Mouse (Mus musculus) CD4-positive, CD25-positive, alpha-beta regulatory T cell, adult 4 months (primary cell): ENCODE measurements around the gene Gtpbp8. TPM values are rescaled to one million over a fixed set of nuclear protein-coding genes. Genes with fewer than 3 reads are reported as not detected.

ENCODE experiments used
- ATAC-seq: one replicate; pipeline ENCODE4 v1.8.0; 2017
- polyA plus RNA-seq, 2 experiments: library from polyadenylated mRNA; unstranded; fragments of 100-300 nt; shearing (Covaris generic); gene quantifications; one replicate each; pipeline ENCODE4 v1.2.1; 2017

Gene Gtpbp8
- polyA plus RNA-seq, 2 experiments from 2014 or later: 36.4 to 41.7 TPM

- ATAC-seq: no peak
Observed at GRCm38 (mm10) chr16:44688507-44688906, 57.7 kb downstream of the Gtpbp8 start.

DNA sequence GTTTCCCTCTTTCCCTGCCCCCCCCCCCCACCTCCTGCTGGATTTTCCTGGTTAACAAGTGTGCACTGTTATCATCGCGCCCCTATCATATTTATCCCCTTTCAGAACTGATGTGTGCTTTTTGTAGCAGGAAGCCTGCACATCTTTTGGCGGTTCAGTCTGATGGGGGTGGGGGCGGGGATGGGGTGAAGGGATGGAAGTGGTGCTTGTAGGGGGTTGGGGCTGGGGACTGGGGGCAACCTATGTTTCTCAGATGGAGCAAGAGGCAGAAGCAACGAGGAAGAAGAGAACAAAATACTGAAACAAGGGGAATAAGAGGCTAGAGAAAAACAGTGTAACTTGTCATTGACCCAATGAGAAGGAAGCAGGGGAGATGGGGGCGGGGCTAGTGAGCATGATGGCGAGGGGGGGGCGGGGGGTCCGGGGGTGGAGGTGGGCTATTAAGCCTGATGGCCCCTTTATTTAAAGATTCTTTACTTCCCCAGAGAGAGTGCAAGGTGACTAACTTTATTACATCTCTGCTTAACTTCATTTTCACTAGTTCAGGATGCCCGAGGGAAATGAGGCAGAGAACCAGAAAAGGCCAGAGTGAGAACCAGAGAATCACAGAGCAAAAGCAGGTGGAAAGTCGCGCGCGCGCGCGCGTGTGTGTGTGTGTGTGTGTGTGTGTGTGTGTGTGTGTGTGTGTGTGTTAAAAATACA is 58.3 kb downstream of the Gtpbp8 start:
- ATAC-seq: no peak

- no peak for ATAC-seq
Observed at GRCm38 (mm10) chr16:44686991-44687718, 59.0 kb downstream of the Gtpbp8 start.

Other genes with a start within 250 kb of the Gtpbp8 start
- gene Boc, start 187.5 kb downstream of the Gtpbp8 start, polyA plus RNA-seq: under 1 TPM in 1 of 2 experiments, not detected in 1; 0.79 TPM
- gene Nepro, start 22.1 kb downstream of the Gtpbp8 start, polyA plus RNA-seq: 10 to 100 TPM in 1 of 2 experiments, 1 to 10 TPM in 1; 7.5 to 10.1 TPM
- gene Cd200r1, start 19.4 kb upstream of the Gtpbp8 start, polyA plus RNA-seq: 10 to 100 TPM; 63.7 to 66.0 TPM
- 1 to 10 TPM; 8.4 to 9.1 TPM for gene Cd200r4, start 65.4 kb upstream of the Gtpbp8 start, polyA plus RNA-seq
- gene Cd200r2, start 120.7 kb upstream of the Gtpbp8 start, polyA plus RNA-seq: under 1 TPM in 1 of 2 experiments, not detected in 1; 0.31 TPM
- gene Cd200r3, start 197.3 kb upstream of the Gtpbp8 start, polyA plus RNA-seq: 1 to 10 TPM; 1.4 to 1.8 TPM